Mouse (Mus musculus): ENCODE results near the gene Eprs. TPM values are rescaled to one million over a fixed set of nuclear protein-coding genes. Genes with fewer than 3 reads are reported as not detected.

Eprs gene
- polyA plus RNA-seq (2017; shearing (Covaris generic)): 200 TPM

DNA sequence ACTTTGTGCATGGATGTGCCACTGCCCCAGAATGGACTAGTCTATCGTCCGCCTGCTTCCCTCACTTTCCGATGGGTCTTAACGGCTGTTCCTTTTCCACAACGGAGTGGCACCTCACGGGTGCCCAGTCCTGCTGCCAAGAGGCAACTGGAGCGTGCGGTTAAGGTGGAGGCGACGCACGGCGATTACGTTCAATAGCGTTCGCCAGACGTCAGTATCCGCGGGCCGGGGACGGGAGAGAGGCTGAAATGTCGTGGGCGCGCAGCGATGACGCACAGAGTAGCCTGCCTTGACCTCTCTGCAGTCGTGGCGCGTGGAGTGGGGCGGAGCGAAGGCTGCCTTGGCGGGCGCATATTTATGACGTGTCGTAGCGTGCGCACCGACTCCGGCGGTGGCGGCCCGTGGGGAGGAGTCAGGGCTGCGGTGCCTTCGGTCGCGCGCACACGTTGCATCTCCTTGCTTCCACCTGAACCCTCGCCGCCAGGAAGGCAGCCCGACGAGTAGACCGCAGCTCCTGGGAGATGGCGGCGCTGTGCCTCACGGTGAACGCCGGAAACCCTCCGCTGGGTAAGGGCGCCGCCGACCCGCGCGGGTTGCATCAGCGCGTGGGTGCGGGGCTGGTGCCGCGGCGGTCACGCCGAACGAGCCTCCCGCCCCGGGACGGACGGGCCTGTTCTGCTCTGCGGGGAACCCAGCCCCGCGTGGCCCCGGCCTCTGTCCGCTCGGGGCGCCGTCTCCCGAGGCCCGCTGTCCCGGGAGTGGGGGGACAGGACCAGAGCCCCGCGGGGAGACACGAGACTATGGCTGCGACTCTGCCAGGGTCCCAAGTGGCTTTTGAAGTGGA lies at the start of gene Eprs:
Gene Eprs, plus strand, starts transcription at position 368 of the 844 bp plus-strand sequence.

GRCm38 (mm10) chr1:185328721-185329610 lies 33.9 kb upstream of the Eprs start, which contains the start of gene Iars2:
Gene Iars2, minus strand, starts transcription at chr1:185329396.

DNA sequence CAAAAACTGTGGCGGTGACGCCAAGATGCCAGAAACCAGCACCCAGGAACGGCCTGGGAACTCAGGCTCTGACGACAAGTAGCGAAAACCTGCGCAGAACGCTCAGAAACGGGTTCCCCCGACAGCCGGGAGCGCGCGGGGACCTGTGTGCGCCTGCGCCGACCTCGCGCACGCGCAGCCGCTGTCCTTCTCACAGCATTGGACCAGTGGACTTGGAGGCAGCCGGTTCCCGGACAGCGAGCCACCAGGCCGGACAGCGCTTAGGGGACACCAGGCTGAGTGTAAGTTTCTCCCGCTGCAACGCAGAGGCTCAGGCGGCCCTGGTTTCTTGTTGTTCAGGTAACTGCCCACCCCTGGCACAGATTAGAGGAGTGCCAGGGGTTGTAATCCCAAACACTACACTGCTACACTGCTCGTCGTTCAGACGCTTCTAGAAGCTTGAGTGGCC lies 30.8 kb upstream of the Eprs start, which contains the start of gene Bpnt1:
Gene Bpnt1, plus strand, starts transcription at position 167 of the 448 bp plus-strand sequence.

GRCm38 (mm10) chr1:185454575-185454954 lies 91.7 kb downstream of the Eprs start, which contains the start of gene Slc30a10:
Gene Slc30a10, plus strand, starts transcription at chr1:185454848.

Other genes with a start within 250 kb of the Eprs start
- gene Rab3gap2, start 158.9 kb upstream of the Eprs start, polyA plus RNA-seq (2017; shearing (Covaris generic)): 26.0 TPM
- gene Iars2, start 33.6 kb upstream of the Eprs start, polyA plus RNA-seq (2017; shearing (Covaris generic)): 35.5 TPM
- gene Bpnt1, start 30.9 kb upstream of the Eprs start, polyA plus RNA-seq (2017; shearing (Covaris generic)): 48.2 TPM
- not detected for gene Slc30a10, start 91.8 kb downstream of the Eprs start, polyA plus RNA-seq (2017; shearing (Covaris generic))

All from effector memory CD4-positive, alpha-beta T cell, adult 7 months (primary cell).